Mouse (Mus musculus): Measurements from ENCODE around the gene F7. TPM values are rescaled to one million over a fixed set of nuclear protein-coding genes. Genes with fewer than 3 reads are reported as not detected.
"Not testable (repeated sequence)": the region's sequence is repeated elsewhere in the genome, so short reads cannot be mapped to it uniquely, and the experiment has no call there.

Gene F7
- polyA plus RNA-seq, 1 experiment from 2014 or later, result 0.99 TPM

GRCm38 (mm10) chr8:13037015-13037414 lies 11.2 kb downstream of the F7 start, which contains the start of gene F10:
Gene F10, plus strand, starts transcription at chr8:13037308.
- H3K36me3 ChIP-seq, result no peaks in the 10 kb centered on the region
- no peaks in the 10 kb centered on the region for H3K27me3 ChIP-seq (replicated peaks)
- 64% methylated on average over 7 of the region's 7 CpGs for WGBS
- H3K9me3 ChIP-seq, result no peaks in the 10 kb centered on the region
- no peak within 1 kb of the TSS for H3K4me2 ChIP-seq
- H3K4me1 ChIP-seq, result no peaks in the 10 kb centered on the region; the same call in 1 of the 2 replicates
- ATAC-seq (ENCODE audit: insufficient read depth, low FRiP score, low read depth), result no peak
- H3K27ac ChIP-seq, result no peak within 1 kb of the TSS
- no peak within 1 kb of the TSS for H3K9ac ChIP-seq
- H3K4me3 ChIP-seq (replicated peaks), result no peak within 1 kb of the TSS

GRCm38 (mm10) chr8:13037569-13037968 lies 11.7 kb downstream of the F7 start:
- Histone ChIP-seq H3K27ac (no peak overlapping the region), H3K4me3 (replicated peaks) (no peak overlapping the region), H3K9me3 (no peaks in the 10 kb centered on the region), H3K9ac (no peak overlapping the region), H3K4me2 (no peak overlapping the region), H3K4me1 (no peaks in the 10 kb centered on the region; the same call in 1 of the 2 replicates), H3K27me3 (replicated peaks) (no peaks in the 10 kb centered on the region), H3K36me3 (no peaks in the 10 kb centered on the region)
- ATAC-seq (ENCODE audit: insufficient read depth, low FRiP score, low read depth), result peak; percentile 73; the same call in 1 of the 2 replicates
- WGBS, result 46% methylated on average over 5 of the region's 5 CpGs

DNA sequence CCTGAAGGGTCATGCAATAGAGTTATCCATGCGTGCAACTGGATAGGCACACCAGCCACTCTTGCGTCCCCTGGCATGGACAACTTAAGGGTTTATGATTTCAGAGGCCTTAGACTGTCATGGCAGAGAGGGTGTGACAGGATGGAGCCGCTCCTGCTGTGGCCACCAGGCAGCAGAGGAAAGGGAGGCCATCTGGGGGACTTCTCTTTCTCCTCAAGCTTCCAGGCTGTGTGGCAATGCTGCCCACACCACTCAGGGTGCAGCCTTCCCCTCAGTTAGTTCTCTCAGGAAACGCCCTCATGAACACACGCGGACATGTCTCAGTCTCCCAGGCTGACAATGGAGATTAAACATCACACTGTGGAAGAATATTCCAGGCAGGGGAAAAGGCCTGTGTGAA lies 13.2 kb downstream of the F7 start:
- Histone ChIP-seq H3K9me3 (no peaks in the 10 kb centered on the region), H3K4me2 (no peak overlapping the region), H3K27ac (no peak overlapping the region), H3K4me3 (replicated peaks) (no peak overlapping the region), H3K27me3 (replicated peaks) (no peaks in the 10 kb centered on the region), H3K36me3 (no peaks in the 10 kb centered on the region), H3K4me1 (no peaks in the 10 kb centered on the region; the same call in 1 of the 2 replicates), H3K9ac (no peak overlapping the region)
- ATAC-seq (ENCODE audit: insufficient read depth, low FRiP score, low read depth), result no peak
- WGBS, result 76% methylated on average over 6 of the region's 6 CpGs

GRCm38 (mm10) chr8:13041459-13041858 lies 15.6 kb downstream of the F7 start:
- ATAC-seq (ENCODE audit: insufficient read depth, low FRiP score, low read depth), result no peak

DNA sequence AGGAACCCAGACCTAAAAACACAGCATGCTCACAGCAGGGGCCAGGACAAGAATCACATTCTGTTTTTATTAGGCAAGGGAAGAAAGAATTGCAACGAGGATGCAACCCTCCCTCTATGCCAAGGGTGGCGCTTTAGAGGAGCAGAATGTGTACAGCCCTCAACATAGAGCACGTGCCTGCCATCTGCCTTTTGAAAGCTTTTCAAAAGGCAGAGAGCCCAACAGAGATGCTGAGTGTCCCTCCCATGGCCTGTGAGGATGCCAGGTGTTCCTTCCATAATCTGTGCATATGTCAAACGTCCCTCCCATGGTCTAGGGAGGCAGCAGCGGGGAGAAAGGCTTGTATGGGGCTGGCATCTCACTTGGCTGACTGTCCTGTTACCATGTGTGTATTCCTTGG lies 21.8 kb downstream of the F7 start:
- no peak overlapping the region for H3K27ac ChIP-seq
- no peaks in the 10 kb centered on the region for H3K4me1 ChIP-seq
- no peak overlapping the region for H3K9ac ChIP-seq
- ATAC-seq (ENCODE audit: insufficient read depth, low FRiP score, low read depth), result no peak
- WGBS, result 62% methylated on average over 5 of the region's 5 CpGs
- no peaks in the 10 kb centered on the region for H3K9me3 ChIP-seq
- H3K27me3 ChIP-seq (replicated peaks), result no peaks in the 10 kb centered on the region
- no peak overlapping the region for H3K4me3 ChIP-seq (replicated peaks)
- no peaks in the 10 kb centered on the region for H3K36me3 ChIP-seq
- no peak overlapping the region for H3K4me2 ChIP-seq

More at GRCm38 (mm10) chr8:13041459-13041858, 15.6 kb downstream of the F7 start:
- WGBS, result 68% methylated on average over 4 of the region's 4 CpGs
- Histone ChIP-seq H3K9me3 (no peaks in the 10 kb centered on the region), H3K36me3 (no peaks in the 10 kb centered on the region), H3K9ac (no peak overlapping the region), H3K27ac (no peak overlapping the region), H3K27me3 (replicated peaks) (no peaks in the 10 kb centered on the region), H3K4me1 (no peaks in the 10 kb centered on the region; the same call in 1 of the 2 replicates), H3K4me2 (no peak overlapping the region), H3K4me3 (replicated peaks) (no peak overlapping the region)

DNA sequence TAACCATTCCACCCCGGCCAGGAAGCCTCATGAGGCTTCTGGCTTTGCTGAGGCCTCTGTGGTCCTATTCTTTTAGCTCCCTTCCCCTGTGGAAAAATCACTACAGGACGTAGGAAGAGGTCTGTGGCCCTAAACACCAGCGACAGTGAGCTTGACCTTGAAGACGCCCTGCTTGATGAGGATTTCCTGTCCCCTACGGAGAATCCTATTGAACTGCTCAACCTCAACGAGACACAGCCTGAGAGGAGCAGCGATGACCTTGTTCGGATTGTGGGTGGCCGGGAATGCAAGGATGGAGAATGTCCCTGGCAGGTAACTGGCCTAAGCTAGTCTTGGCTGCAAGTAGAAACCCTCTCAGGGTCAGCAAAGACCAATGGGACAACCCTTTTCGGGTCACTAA lies 24.7 kb downstream of the F7 start:
- Histone ChIP-seq H3K4me1 (no peaks in the 10 kb centered on the region), H3K27me3 (replicated peaks) (no peaks in the 10 kb centered on the region), H3K4me2 (no peak overlapping the region), H3K4me3 (replicated peaks) (no peak overlapping the region), H3K9ac (no peak overlapping the region), H3K27ac (no peak overlapping the region), H3K36me3 (no peaks in the 10 kb centered on the region), H3K9me3 (no peaks in the 10 kb centered on the region)
- WGBS, result 81% methylated on average over 10 of the region's 10 CpGs
- no peak for ATAC-seq (ENCODE audit: insufficient read depth, low FRiP score, low read depth)

GRCm38 (mm10) chr8:13057351-13057750 lies 31.5 kb downstream of the F7 start:
- no peak overlapping the region for H3K9ac ChIP-seq
- WGBS, result 72% methylated on average over 4 of the region's 4 CpGs
- H3K4me2 ChIP-seq, result no peak overlapping the region
- H3K4me3 ChIP-seq (replicated peaks), result no peak overlapping the region
- H3K27me3 ChIP-seq (replicated peaks), result no peaks in the 10 kb centered on the region
- no peak overlapping the region for H3K27ac ChIP-seq
- H3K4me1 ChIP-seq, result no peaks in the 10 kb centered on the region
- H3K36me3 ChIP-seq, result no peaks in the 10 kb centered on the region
- ATAC-seq (ENCODE audit: insufficient read depth, low FRiP score, low read depth), result peak; percentile 38; the same call in 1 of the 2 replicates
- H3K9me3 ChIP-seq, result no peaks in the 10 kb centered on the region

GRCm38 (mm10) chr8:13060441-13061150 lies 34.8 kb downstream of the F7 start, which contains the start of gene Proz:
Gene Proz, plus strand, starts transcription at chr8:13060914.
- no peak within 1 kb of the TSS for H3K4me3 ChIP-seq (replicated peaks)
- H3K36me3 ChIP-seq, result no peaks in the 10 kb centered on the region
- no peak within 1 kb of the TSS for H3K4me2 ChIP-seq
- no peak within 1 kb of the TSS for H3K27ac ChIP-seq
- no peaks in the 10 kb centered on the region for H3K9me3 ChIP-seq
- WGBS, result 70% methylated on average over 17 of the region's 17 CpGs
- ATAC-seq (ENCODE audit: insufficient read depth, low FRiP score, low read depth), result peak; percentile 45; the same call in 1 of the 2 replicates
- no peaks in the 10 kb centered on the region for H3K27me3 ChIP-seq (replicated peaks)
- H3K4me1 ChIP-seq, result no peaks in the 10 kb centered on the region
- no peak within 1 kb of the TSS for H3K9ac ChIP-seq

DNA sequence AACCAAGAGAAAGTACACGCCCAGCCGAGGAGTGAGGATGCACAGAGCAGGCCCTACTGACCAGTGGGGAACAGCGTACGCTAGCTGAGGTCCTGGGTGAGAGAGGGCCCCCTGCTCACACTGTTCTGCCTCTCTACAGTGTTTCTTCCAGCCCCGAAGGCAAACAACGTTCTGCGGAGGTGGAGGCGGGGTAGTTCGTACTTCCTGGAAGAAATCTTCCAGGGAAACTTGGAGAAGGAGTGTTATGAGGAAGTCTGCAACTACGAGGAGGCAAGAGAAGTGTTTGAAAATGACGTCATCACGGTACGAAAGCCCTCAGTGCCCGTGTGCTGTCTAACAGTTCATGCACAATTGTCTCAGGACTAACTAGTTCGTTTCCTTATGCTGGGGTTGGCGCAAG lies 37.3 kb downstream of the F7 start:
- H3K4me1 ChIP-seq, result no peaks in the 10 kb centered on the region
- H3K9me3 ChIP-seq, result no peaks in the 10 kb centered on the region
- H3K4me2 ChIP-seq, result no peak overlapping the region
- ATAC-seq (ENCODE audit: insufficient read depth, low FRiP score, low read depth), result no peak
- 66% methylated on average over 16 of the region's 16 CpGs for WGBS
- H3K27ac ChIP-seq, result no peak overlapping the region
- no peaks in the 10 kb centered on the region for H3K36me3 ChIP-seq
- no peaks in the 10 kb centered on the region for H3K27me3 ChIP-seq (replicated peaks)
- H3K4me3 ChIP-seq (replicated peaks), result no peak overlapping the region
- no peak overlapping the region for H3K9ac ChIP-seq

DNA sequence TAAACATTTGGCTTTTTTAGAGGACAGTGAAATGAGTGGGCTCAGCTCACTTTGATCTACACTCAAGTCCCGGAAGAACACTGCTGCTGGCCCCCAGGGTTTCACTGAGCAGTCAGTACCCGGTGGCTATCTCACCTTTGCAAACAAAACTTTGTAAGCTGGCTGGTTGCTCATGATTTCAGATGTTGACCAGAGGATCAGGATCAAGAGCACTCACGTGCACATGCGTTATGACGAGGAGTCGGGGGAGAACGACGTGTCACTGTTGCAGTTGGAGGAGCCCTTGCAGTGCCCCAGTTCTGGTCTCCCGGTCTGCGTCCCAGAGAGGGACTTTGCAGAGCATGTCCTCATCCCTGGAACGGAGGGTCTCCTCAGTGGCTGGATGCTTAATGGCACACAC lies 47.4 kb downstream of the F7 start:
- Histone ChIP-seq H3K4me1 (no peaks in the 10 kb centered on the region), H3K36me3 (peaks cover 20% of the 10 kb centered on the region), H3K9ac (no peak overlapping the region), H3K9me3 (no peaks in the 10 kb centered on the region), H3K27me3 (replicated peaks) (no peaks in the 10 kb centered on the region), H3K27ac (no peak overlapping the region), H3K4me3 (replicated peaks) (no peak overlapping the region), H3K4me2 (no peak overlapping the region)
- 76% methylated on average over 11 of the region's 11 CpGs for WGBS
- ATAC-seq (ENCODE audit: insufficient read depth, low FRiP score, low read depth), result peak; percentile 39; the same call in 1 of the 2 replicates

DNA sequence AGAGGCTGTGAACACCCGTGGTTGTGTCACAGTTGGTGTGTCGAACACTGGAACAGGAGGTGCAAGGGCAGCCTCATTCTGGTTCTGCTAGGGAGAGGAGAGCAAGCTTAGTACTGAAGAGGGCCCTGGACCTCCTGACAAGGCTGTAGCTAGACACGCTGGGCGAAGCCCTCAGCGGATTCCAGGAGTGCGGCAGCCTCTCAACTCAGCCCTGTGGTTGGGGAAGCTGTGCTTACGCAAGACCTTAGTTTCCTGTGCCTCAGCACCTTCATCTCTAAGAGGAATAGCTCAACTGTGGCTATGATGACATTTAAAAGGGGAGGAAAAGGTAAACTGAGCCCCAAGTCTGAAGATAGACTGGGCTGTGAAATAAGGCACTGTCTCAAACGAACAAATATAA lies 49.2 kb downstream of the F7 start:
- WGBS, result 87% methylated on average over 8 of the region's 8 CpGs
- H3K4me2 ChIP-seq, result no peak overlapping the region
- no peaks in the 10 kb centered on the region for H3K9me3 ChIP-seq
- peaks cover 38% of the 10 kb centered on the region for H3K36me3 ChIP-seq
- H3K4me3 ChIP-seq (replicated peaks), result no peak overlapping the region
- no peak for ATAC-seq (ENCODE audit: insufficient read depth, low FRiP score, low read depth)
- no peaks in the 10 kb centered on the region for H3K4me1 ChIP-seq
- H3K27me3 ChIP-seq (replicated peaks), result no peaks in the 10 kb centered on the region
- H3K9ac ChIP-seq, result no peak overlapping the region
- no peak overlapping the region for H3K27ac ChIP-seq

GRCm38 (mm10) chr8:13075579-13075978 lies 49.7 kb downstream of the F7 start:
- H3K4me3 ChIP-seq (replicated peaks); H3K4me2 ChIP-seq; H3K9me3 ChIP-seq; H3K27me3 ChIP-seq (replicated peaks); H3K9ac ChIP-seq; ATAC-seq (ENCODE audit: insufficient read depth, low FRiP score, low read depth); H3K27ac ChIP-seq; H3K4me1 ChIP-seq: not testable (repeated sequence)
- H3K36me3 ChIP-seq, result peaks cover 40% of the 10 kb centered on the region
- WGBS, result 94% methylated on average over 1 of the region's 1 CpGs
